Comparison of ENCODE assay signal across 8 mouse cellular contexts in genomic region chr14:55713729-55714122, GRCm38 (mm10). TPM values are rescaled to one million over a fixed set of nuclear protein-coding genes. Genes with fewer than 3 reads are reported as not detected.
DNase-seq lines count a peak whose midpoint lies in the region; ATAC-seq and TF ChIP-seq lines count a peak whose summit lies in the region.

Gene Tgm1, minus strand, starts transcription at chr14:55713926.

- H3K9me3 ChIP-seq in heart, embryonic 12.5 days (replicated peaks) = no peaks in the 10 kb centered on the region
- no peaks in the 10 kb centered on the region for H3K9me3 ChIP-seq in lung, postnatal 0 days (ENCODE audit: low read length)
- H3K9me3 ChIP-seq in embryonic facial prominence, embryonic 15.5 days (replicated peaks) = no peaks in the 10 kb centered on the region
- no peaks in the 10 kb centered on the region for H3K9me3 ChIP-seq in neural tube, embryonic 15.5 days (replicated peaks)

- H3K27ac ChIP-seq in heart, embryonic 12.5 days (ENCODE audit: poor library complexity, severe bottlenecking) = no peak within 1 kb of the TSS
- H3K27ac ChIP-seq in lung, postnatal 0 days (ENCODE audit: low read length) = peak within 1 kb of the TSS; percentile 66
- peak within 1 kb of the TSS; percentile 74 for H3K27ac ChIP-seq in embryonic facial prominence, embryonic 15.5 days (replicated peaks)
- H3K27ac ChIP-seq in neural tube, embryonic 15.5 days (replicated peaks) = no peak within 1 kb of the TSS

- no peak for DNase-seq in heart, postnatal 10 days
- DNase-seq in lung, postnatal 0 days (ENCODE audit: low spot score) = no peak
- DNase-seq in lung, postnatal 4 days = no peak
- DNase-seq in cerebellum, postnatal 4 days (ENCODE audit: low spot score in 2 of 2) = no peak

- intact Hi-C loops in heart, postnatal 10 days (cut with DNase I) = no loop called here

- no peak within 1 kb of the TSS for H3K9ac ChIP-seq in heart, embryonic 12.5 days
- peak within 1 kb of the TSS; percentile 39 for H3K9ac ChIP-seq in lung, postnatal 0 days (replicated peaks; ENCODE audit: low read depth)
- no peak within 1 kb of the TSS; the same call in 1 of the 2 replicates for H3K9ac ChIP-seq in embryonic facial prominence, embryonic 15.5 days
- H3K9ac ChIP-seq in neural tube, embryonic 15.5 days (replicated peaks) = no peak within 1 kb of the TSS

- peaks cover 26% of the 10 kb centered on the region for H3K36me3 ChIP-seq in heart, embryonic 12.5 days
- H3K36me3 ChIP-seq in lung, postnatal 0 days (ENCODE audit: insufficient read depth, low read length) = 0 out of 2 replicates have a peak, but pooled peaks cover 12% of the 10 kb centered on the region
- peaks cover 22% of the 10 kb centered on the region for H3K36me3 ChIP-seq in embryonic facial prominence, embryonic 15.5 days
- peaks cover 25% of the 10 kb centered on the region for H3K36me3 ChIP-seq in neural tube, embryonic 15.5 days

- WGBS in heart, embryonic 12.5 days = 14% methylated on average over 4 of the region's 4 CpGs
- 9% methylated on average over 4 of the region's 4 CpGs for WGBS in lung, postnatal 0 days
- WGBS in embryonic facial prominence, embryonic 15.5 days = 24% methylated on average over 4 of the region's 4 CpGs
- WGBS in neural tube, embryonic 15.5 days = 35% methylated on average over 4 of the region's 4 CpGs

- TF ChIP-seq CTCF in lung, postnatal 0 days (IDR thresholded peaks at IDR 0.05) = no peak

- no peak for ATAC-seq in heart, embryonic 12.5 days (ENCODE audit: insufficient number of reproducible peaks, low FRiP score)
- ATAC-seq in lung, postnatal 0 days = peak; percentile 36
- ATAC-seq in embryonic facial prominence, embryonic 15.5 days (ENCODE audit: insufficient number of reproducible peaks, low FRiP score, low TSS enrichment, low read depth) = no peak
- ATAC-seq in neural tube, embryonic 15.5 days (ENCODE audit: low FRiP score) = no peak
- no peak for ATAC-seq in erythroid progenitor cell, adult 5-6 weeks (replicated peaks; ENCODE audit: low FRiP score, poor library complexity, severe bottlenecking)

- peak within 1 kb of the TSS; percentile 24 for H3K4me3 ChIP-seq in heart, embryonic 12.5 days
- peak within 1 kb of the TSS; percentile 38 for H3K4me3 ChIP-seq in lung, postnatal 0 days (ENCODE audit: low read depth, low read length)
- peak within 1 kb of the TSS; percentile 23 for H3K4me3 ChIP-seq in embryonic facial prominence, embryonic 15.5 days (replicated peaks)
- no peak within 1 kb of the TSS for H3K4me3 ChIP-seq in neural tube, embryonic 15.5 days (replicated peaks)

- H3K4me1 ChIP-seq in heart, embryonic 12.5 days (replicated peaks) = peaks cover 10% of the 10 kb centered on the region; the same call in 1 of the 2 replicates
- H3K4me1 ChIP-seq in lung, postnatal 0 days (ENCODE audit: insufficient read depth, low read depth, low read length) = peaks cover 16% of the 10 kb centered on the region; the same call in 1 of the 2 replicates
- H3K4me1 ChIP-seq in embryonic facial prominence, embryonic 15.5 days = peaks cover 19% of the 10 kb centered on the region
- H3K4me1 ChIP-seq in neural tube, embryonic 15.5 days = no peaks in the 10 kb centered on the region

- peak within 1 kb of the TSS; percentile 60 for H3K4me2 ChIP-seq in heart, embryonic 12.5 days
- peak within 1 kb of the TSS; percentile 60 for H3K4me2 ChIP-seq in lung, postnatal 0 days (replicated peaks; ENCODE audit: low read depth, low read length)
- peak within 1 kb of the TSS; percentile 41 for H3K4me2 ChIP-seq in embryonic facial prominence, embryonic 15.5 days (replicated peaks)
- peak within 1 kb of the TSS; percentile 33 for H3K4me2 ChIP-seq in neural tube, embryonic 15.5 days

- peaks cover 44% of the 10 kb centered on the region for H3K27me3 ChIP-seq in heart, embryonic 12.5 days (replicated peaks)
- H3K27me3 ChIP-seq in lung, postnatal 0 days (replicated peaks; ENCODE audit: insufficient read depth, low read length) = no peaks in the 10 kb centered on the region
- peaks cover 10% of the 10 kb centered on the region; the same call in 1 of the 2 replicates for H3K27me3 ChIP-seq in embryonic facial prominence, embryonic 15.5 days
- H3K27me3 ChIP-seq in neural tube, embryonic 15.5 days (replicated peaks) = peaks cover 28% of the 10 kb centered on the region

- TF ChIP-seq EP300 in lung, postnatal 0 days (IDR thresholded peaks at IDR 0.05) = no peak

RNA-seq across cellular contexts. Expression of gene Tgm1, which starts in this region (rescaled TPM):
- polyA plus RNA-seq in heart, embryonic 12.5 days (2016; fragmentation: Nextera tagmentation; extraction: Ambion mirVana) = 0.27 and 0.70 TPM in 2 replicates
- under 1 TPM; 0.24 to 0.25 TPM for total RNA-seq in heart, postnatal 10 days (2021)
- 14.2 and 20.6 TPM in 2 replicates for polyA plus RNA-seq in lung, postnatal 0 days (2015; fragmentation: Nextera tagmentation; extraction: Ambion mirVana)
- 27.3 and 28.0 TPM in 2 replicates for polyA plus RNA-seq in embryonic facial prominence, embryonic 15.5 days (2015; fragmentation: Nextera tagmentation; extraction: Ambion mirVana)
- polyA plus RNA-seq in neural tube, embryonic 15.5 days (2015; fragmentation: Nextera tagmentation; extraction: Ambion mirVana) = 0.31 and 0.96 TPM in 2 replicates
- 1.4 and 4.6 TPM in 2 replicates for total RNA-seq in erythroid progenitor cell, adult 5-6 weeks (2015; ENCODE audit: low replicate concordance)
- 1.8 TPM in 1 of 2 replicates, not detected in the other for total RNA-seq in erythroid progenitor cell, adult 5-6 weeks (2017; ENCODE audit: low replicate concordance)

Comparison
In these comparisons a context has a peak if more than half of its experiments do, and no peak if none do; other contexts are left out.
1. H3K27ac ChIP-seq: peak in lung, postnatal 0 days (single experiment) and embryonic facial prominence, embryonic 15.5 days (single experiment); none in heart, embryonic 12.5 days (single experiment) and neural tube, embryonic 15.5 days (single experiment).
2. Peak in every context shown above with its lines, with median percentiles within 50 percentile points of each other: H3K4me2 ChIP-seq.